Mouse (Mus musculus) right cerebral cortex, adult 18-20 months (tissue): ENCODE results near the gene Lig4.
A peak's percentile ranks its signal among the peaks of the same experiment; 100 is the strongest.

Experiments
- DNase-seq: peaks from one replicate; pipeline ENCODE4 v3.0.0; 2022; ENCODE audit warnings: mixed read lengths

Lig4 gene

DNA sequence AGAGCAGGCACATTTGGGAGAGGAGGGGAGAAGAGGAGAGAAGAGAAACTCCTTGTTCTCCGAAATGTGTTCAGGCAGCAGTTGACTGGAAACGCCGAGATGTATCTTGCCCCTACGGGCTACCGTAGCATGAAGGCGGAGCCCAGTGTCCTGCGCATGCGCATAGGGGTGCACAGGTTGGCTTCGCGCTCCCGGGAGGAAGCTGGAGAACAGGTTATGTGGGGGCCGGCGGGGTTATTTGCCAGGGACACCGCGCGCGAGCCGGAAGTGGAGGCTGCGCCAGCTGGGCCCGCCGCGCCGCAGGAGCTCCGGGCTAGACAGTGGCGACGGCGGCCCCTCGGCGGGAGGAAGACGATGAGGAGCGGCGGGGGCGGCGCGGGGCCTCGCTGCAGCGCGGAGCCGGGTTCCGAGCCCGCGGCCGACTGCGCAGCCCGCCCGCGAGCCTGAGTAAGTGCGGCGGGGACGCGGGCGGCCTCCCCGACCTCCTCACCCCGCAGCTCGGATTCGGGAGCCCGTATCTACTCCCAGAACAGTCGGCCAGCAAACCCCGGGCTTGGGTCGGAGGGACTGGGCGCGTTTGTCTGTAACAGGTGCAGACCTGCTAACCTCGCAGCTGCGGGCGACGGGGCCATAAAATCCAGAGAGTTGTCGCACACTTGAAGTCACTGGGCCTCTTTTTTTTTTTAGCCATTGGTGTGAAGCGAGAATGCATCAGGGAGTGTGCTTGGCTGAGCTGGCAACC lies at the start of gene Lig4, which contains the start of gene Abhd13:
Gene Lig4, minus strand, starts transcription at position 114 of the 742 bp plus-strand sequence.
Gene Abhd13, plus strand, starts transcription at position 135 of the 742 bp plus-strand sequence.
- peak; percentile 99 for DNase-seq

DNA sequence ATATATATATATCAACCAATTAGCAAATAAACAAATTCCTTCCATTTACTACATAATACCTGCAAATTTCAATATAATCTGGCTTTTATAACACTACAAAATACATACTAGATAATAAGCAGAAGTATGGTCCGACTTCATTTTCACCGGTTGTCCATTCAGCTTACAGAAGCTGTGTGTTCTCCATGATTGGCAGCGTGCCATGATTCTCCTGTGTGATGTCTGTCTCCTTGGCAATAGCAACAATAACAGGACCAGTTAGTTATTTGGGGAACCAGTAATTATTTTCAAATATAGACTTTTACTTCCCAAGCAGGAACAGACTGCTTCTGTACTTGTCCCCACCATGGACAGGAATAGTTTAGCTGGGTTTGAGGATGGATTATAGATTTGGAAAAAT lies 39.7 kb upstream of the Lig4 start:
- peak; percentile 17 for DNase-seq

DNA sequence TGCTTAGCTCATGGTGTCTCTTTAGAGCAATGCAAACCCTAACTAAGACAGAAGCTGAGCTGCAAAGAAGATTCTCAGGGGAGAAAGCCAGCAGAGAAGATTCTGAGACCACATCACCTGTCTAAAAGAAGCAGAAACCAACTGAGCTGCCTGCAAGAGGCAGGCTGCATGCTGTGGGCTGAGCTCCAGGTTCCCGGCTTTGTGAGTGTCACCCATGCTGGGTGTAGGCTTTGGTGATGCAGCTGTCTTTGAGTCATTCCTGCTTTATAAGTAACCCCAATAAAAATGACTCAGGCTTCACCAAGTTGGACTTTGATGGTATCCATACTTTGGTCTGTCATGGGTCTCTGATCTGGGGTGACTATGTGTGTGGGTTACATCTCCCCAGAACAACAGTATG lies 38.8 kb upstream of the Lig4 start:
- peak; percentile 24 for DNase-seq

DNA sequence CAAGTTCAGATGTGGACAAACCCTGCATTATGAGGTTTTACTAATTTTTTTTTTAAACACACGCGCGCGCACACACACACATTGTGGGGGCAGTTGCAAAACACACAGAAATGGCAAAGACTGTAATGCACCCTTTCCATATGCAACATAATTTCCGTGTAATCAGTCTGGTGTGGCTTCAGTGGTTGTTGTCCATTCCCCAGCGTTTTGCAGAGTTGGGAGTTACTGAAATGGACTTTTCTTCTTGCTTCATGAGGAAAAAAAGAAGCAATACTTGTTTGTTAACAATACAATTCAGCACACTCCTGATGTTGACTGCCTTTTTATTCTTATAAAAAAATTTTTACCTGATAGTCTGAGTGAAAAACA lies 30.2 kb upstream of the Lig4 start:
- no peak for DNase-seq

DNA sequence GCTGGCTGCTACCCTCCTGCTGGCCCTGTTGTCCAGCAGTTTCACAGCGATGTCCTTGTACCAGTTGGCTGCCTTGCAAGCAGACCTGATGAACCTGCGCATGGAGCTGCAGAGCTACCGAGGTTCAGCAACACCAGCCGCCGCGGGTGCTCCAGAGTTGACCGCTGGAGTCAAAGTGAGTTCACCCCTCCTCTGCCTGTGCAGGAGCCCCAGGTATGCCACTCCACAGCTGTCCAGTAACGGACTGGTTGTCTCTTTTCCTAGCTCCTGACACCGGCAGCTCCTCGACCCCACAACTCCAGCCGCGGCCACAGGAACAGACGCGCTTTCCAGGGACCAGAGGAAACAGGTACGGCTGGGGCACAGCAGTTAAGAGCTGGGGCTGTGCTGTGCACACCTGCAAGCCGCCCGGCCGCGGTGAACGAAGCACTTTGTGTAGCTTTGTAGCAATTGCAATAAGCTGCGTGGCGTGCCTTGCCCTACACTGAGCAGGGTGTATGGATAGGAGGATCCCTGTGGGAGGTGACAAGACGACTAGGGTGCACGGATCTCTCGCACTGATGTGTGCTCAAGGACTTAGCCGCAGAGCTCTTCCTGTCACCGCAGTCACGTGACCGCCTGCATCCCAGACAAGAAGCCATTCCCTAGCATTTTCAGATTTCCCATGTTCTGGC lies 29.6 kb upstream of the Lig4 start:
- peak; percentile 64 for DNase-seq

GRCm38 (mm10) chr8:10006156-10006985 lies 28.9 kb upstream of the Lig4 start, which contains the start of gene Tnfsf13b:
Gene Tnfsf13b, plus strand, starts transcription at chr8:10006467.
- no peak for DNase-seq

DNA sequence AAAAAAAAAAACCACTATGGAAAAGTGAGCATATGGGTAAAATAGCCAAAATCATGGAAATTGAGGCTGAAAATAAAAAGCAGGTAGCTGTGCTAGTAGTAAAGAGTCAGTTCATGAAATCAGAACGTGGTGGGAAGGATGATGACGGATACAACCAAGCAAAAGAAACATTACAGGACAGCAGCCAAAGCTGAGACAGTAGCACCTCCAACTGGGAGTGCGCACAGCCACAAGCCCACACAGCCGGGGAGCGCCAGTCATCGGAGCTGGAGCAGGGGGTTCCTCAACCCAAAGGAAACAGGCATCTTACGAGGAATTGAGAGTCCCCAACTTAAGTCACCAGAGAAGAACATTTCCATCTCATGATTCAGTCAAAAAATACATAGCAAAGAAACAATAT lies 26.6 kb upstream of the Lig4 start:
- peak; percentile 35 for DNase-seq

GRCm38 (mm10) chr8:9980188-9980587 lies 2.7 kb upstream of the Lig4 start:
- no peak for DNase-seq

DNA sequence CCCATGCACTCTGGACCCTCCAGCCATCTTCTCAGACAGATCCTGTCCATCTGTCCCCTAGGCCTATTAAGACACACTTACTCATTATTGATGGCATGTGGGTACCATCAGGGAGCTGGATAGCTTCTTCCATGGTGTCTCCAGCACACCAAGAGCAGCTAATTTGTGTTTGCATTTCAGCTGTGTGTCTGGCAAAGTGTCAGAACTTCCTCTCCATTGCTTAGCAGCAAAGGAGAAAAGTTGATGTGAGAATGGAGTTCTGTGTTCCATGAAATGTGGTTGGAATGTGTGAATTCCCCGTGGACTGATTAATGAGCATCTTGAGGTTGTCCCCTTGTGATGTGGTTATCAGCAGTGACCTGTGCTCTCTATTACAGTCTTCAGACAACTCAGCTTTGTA lies 2.3 kb upstream of the Lig4 start:
- no peak for DNase-seq

- DNase-seq, result no peak
Measured at GRCm38 (mm10) chr8:9978475-9979230, 1.2 kb upstream of the Lig4 start.

DNA sequence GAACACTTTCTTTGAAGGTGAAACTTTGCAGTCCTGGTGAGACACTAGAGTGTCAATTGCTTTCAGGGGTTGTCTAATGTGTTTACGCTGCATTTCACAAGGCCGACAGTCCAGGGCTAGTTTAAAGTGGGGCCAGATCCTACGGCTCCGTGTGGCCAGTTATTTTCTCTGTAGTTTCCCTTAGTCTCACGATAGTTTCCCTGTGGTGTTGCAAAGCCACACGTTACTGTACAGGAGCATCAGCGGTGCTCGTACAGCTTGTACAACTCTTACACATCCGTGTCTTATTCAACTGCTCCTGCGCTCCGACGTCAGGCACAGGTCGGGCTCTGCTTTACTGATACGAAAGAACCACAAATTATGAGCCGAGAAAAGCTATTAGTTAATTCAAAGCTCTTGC lies 470 bp downstream of the Lig4 start:
- no peak for DNase-seq

DNA sequence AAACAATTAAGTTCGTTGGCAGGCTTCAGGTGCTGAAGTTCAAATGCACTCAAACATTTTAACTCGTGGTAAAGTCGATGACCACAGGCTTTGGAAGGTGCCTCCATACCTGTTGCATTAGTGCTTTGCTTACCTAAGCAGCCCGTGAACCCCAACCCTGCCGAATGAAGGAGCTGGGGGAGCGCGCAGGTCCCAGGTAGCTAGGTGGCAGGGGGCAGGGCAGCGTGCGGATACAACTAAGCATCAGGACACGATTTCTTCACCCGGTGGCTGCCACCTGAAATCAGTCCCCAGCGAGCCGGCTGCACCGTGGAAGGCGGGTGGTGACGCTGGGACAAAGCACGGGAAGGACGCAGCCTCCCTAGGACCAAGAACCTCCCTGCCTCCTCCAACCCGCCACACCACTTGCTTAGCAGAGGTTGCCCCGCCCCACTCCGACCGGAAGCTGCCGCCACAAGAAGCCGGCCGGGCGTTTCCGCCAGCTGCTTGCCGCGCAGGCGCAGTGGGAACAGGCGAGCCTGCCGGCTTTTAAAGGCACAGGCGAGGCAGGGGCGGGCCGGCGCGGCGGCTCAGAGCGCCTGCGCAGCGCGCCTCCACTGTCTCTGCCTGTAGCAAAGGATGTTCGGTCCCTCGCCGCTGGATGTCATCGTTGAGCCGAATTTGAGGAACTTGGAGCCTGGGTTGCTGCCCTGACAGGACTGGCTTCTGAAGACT lies 1.4 kb downstream of the Lig4 start:
- DNase-seq, result peak; percentile 99

GRCm38 (mm10) chr8:9975276-9975675 lies 2.2 kb downstream of the Lig4 start:
- DNase-seq, result no peak

GRCm38 (mm10) chr8:9971866-9972265 lies 5.6 kb downstream of the Lig4 start:
- no peak for DNase-seq

DNA sequence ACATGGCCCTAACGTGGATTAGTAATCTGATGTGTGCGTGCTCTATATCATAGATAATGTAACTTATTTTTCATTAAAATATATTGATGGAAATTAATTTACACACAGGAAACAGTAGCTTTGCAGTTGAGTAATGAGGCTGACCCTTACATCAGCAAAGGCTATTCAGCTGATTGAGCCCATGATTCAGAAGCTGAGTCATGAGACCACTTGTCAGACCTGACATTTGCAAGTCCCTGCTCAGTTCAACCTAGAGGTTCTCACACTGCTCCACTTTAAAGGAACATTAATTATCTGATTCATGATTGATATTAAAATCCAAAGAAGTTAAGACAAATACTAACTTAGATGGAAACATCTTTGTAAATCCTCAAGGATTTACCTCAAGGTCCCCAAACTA lies 17.6 kb downstream of the Lig4 start:
- DNase-seq, result no peak

- no peak for DNase-seq
Measured at GRCm38 (mm10) chr8:9958338-9958737, 19.1 kb downstream of the Lig4 start.

DNA sequence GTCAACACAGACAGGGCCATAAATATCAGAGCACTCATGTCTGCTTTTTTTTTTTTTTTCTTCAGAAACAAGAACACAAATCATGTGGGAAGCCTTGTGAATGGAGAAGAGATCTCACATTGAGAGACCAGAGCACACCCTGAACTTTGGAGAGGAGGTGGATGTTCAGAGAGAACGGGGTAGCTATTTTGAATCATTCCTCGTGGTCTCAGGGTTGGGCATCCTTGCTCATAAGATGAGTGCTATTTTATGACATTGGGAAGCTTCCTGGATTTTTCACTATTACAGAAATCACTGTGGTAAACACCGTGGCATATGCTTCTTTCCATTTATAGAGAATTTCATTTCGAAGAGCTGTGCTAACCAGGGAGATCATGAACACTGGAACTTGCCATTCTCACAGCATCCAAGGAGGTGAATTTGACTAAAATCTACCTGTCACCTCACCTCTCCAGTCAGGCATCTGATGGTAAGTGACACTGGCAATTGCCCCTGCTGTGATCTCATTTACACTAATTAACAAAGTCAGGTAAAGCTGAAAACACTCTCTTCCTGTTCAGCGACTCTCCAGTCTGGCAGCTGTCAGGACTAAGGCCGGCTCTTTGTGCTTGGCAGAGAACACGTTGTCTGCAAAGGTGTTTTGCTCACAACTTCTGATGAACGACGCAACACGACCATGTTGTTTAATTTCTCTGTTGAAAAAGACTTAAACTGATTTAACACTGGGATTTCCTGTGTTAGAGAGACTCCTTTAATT lies 28.2 kb downstream of the Lig4 start:
- DNase-seq, result no peak

GRCm38 (mm10) chr8:9935574-9935973 lies 41.9 kb downstream of the Lig4 start:
- DNase-seq, result no peak

DNA sequence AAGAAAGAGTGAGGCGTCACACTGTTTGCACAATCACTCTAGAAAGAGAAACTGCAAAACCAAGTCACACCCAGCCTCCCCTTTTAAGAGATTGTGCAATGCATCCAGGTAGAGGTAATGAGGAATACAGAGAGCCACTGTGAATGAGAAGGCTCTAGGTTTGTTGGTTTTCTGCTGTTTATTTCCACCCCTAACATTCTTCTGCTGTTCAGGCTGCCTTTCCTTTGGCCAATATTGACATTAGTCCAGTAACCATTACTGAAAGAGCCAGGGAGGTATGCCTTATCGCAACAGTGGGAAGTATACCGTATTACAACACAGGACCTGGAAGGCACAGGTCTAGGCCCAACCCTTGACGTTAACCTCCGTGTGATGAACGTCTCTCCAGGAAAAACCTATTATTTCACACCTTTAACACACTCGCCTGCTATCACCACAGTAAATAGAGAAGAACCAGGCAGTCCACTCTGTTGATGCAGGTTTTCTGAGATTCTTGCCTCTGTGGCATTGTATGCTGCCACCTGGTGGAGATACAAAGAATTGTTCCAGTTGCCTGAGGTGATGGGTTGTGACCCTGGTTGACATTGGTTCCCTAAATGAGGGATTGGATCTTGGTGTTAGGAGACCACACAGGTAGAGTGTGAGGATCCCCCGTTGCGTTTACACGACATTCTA lies 42.5 kb downstream of the Lig4 start:
- DNase-seq, result peak; percentile 32

- DNase-seq, result no peak
Measured at GRCm38 (mm10) chr8:9932711-9933110, 44.8 kb downstream of the Lig4 start.
